Mouse (Mus musculus) Muller cell, postnatal 12 days (primary cell): Measurements from ENCODE around the gene Gusb.
"Not testable (repeated sequence)": the region's sequence is repeated elsewhere in the genome, so short reads cannot be mapped to it uniquely, and the experiment has no call there.

Experiments used
- DNase-seq: peaks from one replicate; pipeline ENCODE4 v3.0.0-alpha.2; 2015; ENCODE audit errors: inconsistent ontology term

Gusb gene

GRCm38 (mm10) chr5:130002301-130003146 lies at the start of gene Gusb:
TSS of gene Gusb (minus strand) at chr5:130003049.
- DNase-seq, result peak; percentile 77

- DNase-seq, result no peak
These were observed 49.7 kb upstream of the Gusb start for GRCm38 (mm10) chr5:130052510-130052909.

- no peak for DNase-seq
These were observed 48.4 kb upstream of the Gusb start for GRCm38 (mm10) chr5:130051073-130051860.

- DNase-seq, result no peak
These were observed 47.6 kb upstream of the Gusb start for GRCm38 (mm10) chr5:130050416-130050815.

GRCm38 (mm10) chr5:130048786-130049520 lies 46.1 kb upstream of the Gusb start:
- DNase-seq, result no peak

- DNase-seq, result no peak
These were observed 44.2 kb upstream of the Gusb start for GRCm38 (mm10) chr5:130047013-130047412.

GRCm38 (mm10) chr5:130046589-130046988 lies 43.7 kb upstream of the Gusb start:
- DNase-seq, result no peak

GRCm38 (mm10) chr5:130046100-130046499 lies 43.3 kb upstream of the Gusb start:
- DNase-seq, result no peak

GRCm38 (mm10) chr5:130044201-130044695 lies 41.4 kb upstream of the Gusb start:
- DNase-seq, result peak; percentile 61

- DNase-seq, result no peak
These were observed 40.9 kb upstream of the Gusb start for GRCm38 (mm10) chr5:130043741-130044140.

- DNase-seq, result no peak
These were observed 38.4 kb upstream of the Gusb start for GRCm38 (mm10) chr5:130041262-130041661.

GRCm38 (mm10) chr5:130040797-130041196 lies 37.9 kb upstream of the Gusb start:
- DNase-seq, result no peak

GRCm38 (mm10) chr5:130037752-130038455 lies 35.1 kb upstream of the Gusb start:
- peak; percentile 57 for DNase-seq

GRCm38 (mm10) chr5:130036300-130036699 lies 33.5 kb upstream of the Gusb start:
- not testable (repeated sequence) for DNase-seq

- no peak for DNase-seq
These were observed 31.0 kb upstream of the Gusb start for GRCm38 (mm10) chr5:130033869-130034268.

GRCm38 (mm10) chr5:130031410-130032390 lies 28.9 kb upstream of the Gusb start:
- DNase-seq, result no peak

- peak; percentile 80 for DNase-seq
These were observed 26.5 kb upstream of the Gusb start, which contains the start of the genes Asl and Crcp for GRCm38 (mm10) chr5:130029142-130029897. TSS of gene Asl (minus strand) at chr5:130029247. TSS of gene Crcp (plus strand) at chr5:130029290.

- DNase-seq, result no peak
These were observed 24.8 kb upstream of the Gusb start for GRCm38 (mm10) chr5:130027696-130028095.

GRCm38 (mm10) chr5:130027134-130027533 lies 24.3 kb upstream of the Gusb start:
- DNase-seq, result no peak
